Mouse (Mus musculus) CD4-positive, CD25-positive, alpha-beta regulatory T cell, adult 2 months (primary cell): ENCODE results near the gene Cmc1.

Experiments
- DNase-seq: peaks from one replicate; pipeline ENCODE4 v3.0.0-alpha.2; 2012; ENCODE audit warnings: low read depth, low spot score

Cmc1 gene

GRCm38 (mm10) chr9:118031694-118032093, 118.3 kb downstream of the Cmc1 start:
- no peak for DNase-seq

DNA sequence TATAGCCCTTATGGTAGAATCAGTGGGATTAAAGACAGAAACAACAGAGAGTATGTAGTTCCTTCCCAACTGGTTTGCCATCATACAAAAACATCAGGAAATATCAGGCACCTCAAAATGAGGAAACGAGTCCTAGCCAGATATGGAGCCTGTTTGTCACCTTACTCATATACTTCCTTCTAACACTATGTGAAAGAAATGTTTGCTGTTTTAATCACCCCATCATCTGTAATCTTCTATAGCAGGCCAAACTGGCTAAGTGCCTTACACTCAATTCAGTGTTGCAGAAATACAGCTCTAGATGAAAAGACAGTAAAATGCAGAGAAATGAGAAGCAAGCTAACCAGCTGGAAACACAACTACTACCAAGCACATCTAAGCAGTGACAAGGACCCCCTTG, 119.7 kb downstream of the Cmc1 start:
- DNase-seq: no peak

GRCm38 (mm10) chr9:118029490-118029889, 120.5 kb downstream of the Cmc1 start:
- DNase-seq: no peak

DNA sequence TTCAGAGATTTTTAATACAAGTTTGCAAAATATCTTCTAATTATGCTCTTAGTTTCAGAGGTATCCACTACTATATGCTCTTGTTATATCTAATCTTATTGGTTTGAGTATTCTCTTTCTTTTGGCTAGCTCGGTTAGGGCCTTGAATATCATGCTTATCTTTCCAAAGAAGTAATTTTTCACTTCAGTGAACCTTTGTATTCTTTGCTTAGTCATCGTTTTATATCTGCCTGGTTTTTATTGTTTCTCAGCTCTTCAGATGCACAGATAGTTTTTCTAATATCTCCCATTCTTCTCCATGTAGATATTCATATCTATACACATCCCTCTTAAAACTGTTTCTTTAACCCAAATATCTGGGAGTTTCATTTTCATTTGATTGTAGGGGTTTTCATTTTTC, 125.0 kb downstream of the Cmc1 start:
- DNase-seq: no peak
